Mouse (Mus musculus) spleen, adult 2 months (tissue): ENCODE measurements around the gene Grm2.

Experiments used
- CTCF ChIP-seq: fragments of 200-500 bp; IDR thresholded peaks from 2 replicates; pipeline ENCODE4 v1.5.1; 2011; ENCODE audit warnings: mild to moderate bottlenecking, inconsistent platforms; ENCODE audit not compliant: insufficient read depth, insufficient read length, insufficient replicate concordance; ENCODE audit errors: extremely low read depth
- POLR2A ChIP-seq: fragments of 200-500 bp; IDR thresholded peaks from 2 replicates; pipeline ENCODE4 v1.6.1; 2011; ENCODE audit warnings: low read depth, low read length, inconsistent platforms

DNA sequence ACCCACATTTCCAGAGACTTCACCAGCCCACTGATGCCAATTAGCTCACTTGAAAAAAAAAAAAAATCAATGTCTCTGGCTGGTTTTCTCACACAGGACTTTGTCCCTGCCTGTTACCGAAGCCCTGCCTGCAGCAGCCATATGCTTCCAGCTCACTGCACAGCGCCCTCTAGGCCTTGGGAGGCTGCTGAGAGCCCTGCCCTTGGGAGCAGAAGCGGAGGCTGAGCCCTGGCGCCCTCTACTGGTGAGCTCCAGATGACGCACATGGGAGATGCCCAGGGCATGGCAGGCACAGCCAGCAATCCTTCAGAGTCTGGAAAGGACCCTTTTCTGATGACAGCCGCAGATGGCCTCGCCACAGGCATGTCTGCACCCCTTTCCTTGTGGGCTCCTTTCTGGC, 12.8 kb downstream of the Grm2 start:
- TF ChIP-seq CTCF (peak; percentile 68; the same call in 1 of the 2 replicates), POLR2A (no peak)
